In genomic region chr9:119751507-119751906, GRCm38 (mm10) we compare ENCODE assay signal across 9 mouse cellular contexts. TPM values are rescaled to one million over a fixed set of nuclear protein-coding genes. Genes with fewer than 3 reads are reported as not detected.
DNase-seq lines count a peak whose midpoint lies in the region; ATAC-seq and TF ChIP-seq lines count a peak whose summit lies in the region.
"Had no signal": no experiment of that assay in that cellular context is flagged by ENCODE, and none has a peak within 500 bp of the region (broad histone marks: within the 10 kb centered on the region; RNA-seq: fewer than 3 reads in every experiment).

No protein-coding gene starts in this region.

- no peak overlapping the region for H3K27ac ChIP-seq in heart, adult 2 months
- H3K27ac ChIP-seq in heart, embryonic 12.5 days (ENCODE audit: poor library complexity, severe bottlenecking), result no peak overlapping the region

- no peaks in the 10 kb centered on the region for H3K4me1 ChIP-seq in heart, adult 2 months (ENCODE audit: control insufficient read depth, insufficient read depth, low read length)
- peaks cover 5% of the 10 kb centered on the region; the same call in 1 of the 2 replicates for H3K4me1 ChIP-seq in heart, embryonic 12.5 days (replicated peaks)

- no peak for ATAC-seq in heart, embryonic 12.5 days (ENCODE audit: insufficient number of reproducible peaks, low FRiP score)
- ATAC-seq in frontal cortex, adult (ENCODE audit: low TSS enrichment), result peak; percentile 90

- H3K9me3 ChIP-seq in heart, embryonic 12.5 days (replicated peaks), result peaks cover 13% of the 10 kb centered on the region

- H3K4me3 ChIP-seq in heart, adult 2 months, result no peak overlapping the region
- H3K4me3 ChIP-seq in heart, embryonic 12.5 days, result no peak overlapping the region

- intact Hi-C loops in heart, adult 2 months (cut with DNase I), result loop anchor here (2.0 to 5.0 kb wide), 2 partner anchors 89 to 291 kb away; no protein-coding TSS in a partner anchor
- intact Hi-C loops in left cerebral cortex, postnatal 25 days (cut with DNase I), result loop anchor here (1.0 to 2.0 kb wide), 2 partner anchors 104 to 291 kb away; no protein-coding TSS in a partner anchor

- no peaks in the 10 kb centered on the region for H3K79me2 ChIP-seq in heart, adult 2 months (replicated peaks; ENCODE audit: control insufficient read depth, insufficient read depth, low read length)

- no peaks in the 10 kb centered on the region for H3K36me3 ChIP-seq in heart, adult 2 months (ENCODE audit: control insufficient read depth, insufficient read depth, low read length)
- no peaks in the 10 kb centered on the region for H3K36me3 ChIP-seq in heart, embryonic 12.5 days

- H3K4me2 ChIP-seq in heart, embryonic 12.5 days, result no peak overlapping the region

- no peaks in the 10 kb centered on the region for H3K27me3 ChIP-seq in heart, adult 2 months (ENCODE audit: control insufficient read depth, insufficient read depth, low read length)
- H3K27me3 ChIP-seq in heart, embryonic 12.5 days (replicated peaks), result 0 out of 2 replicates have a peak, but pooled peaks cover 6% of the 10 kb centered on the region

- no peak for TF ChIP-seq POLR2A in heart, adult 2 months (IDR thresholded peaks at IDR 0.05; ENCODE audit: insufficient read depth, low read depth, low read length)

- WGBS in heart, adult 2 months, result 11% methylated on average over 5 of the region's 5 CpGs
- 19% methylated on average over 5 of the region's 5 CpGs for WGBS in heart, embryonic 12.5 days

- peak; percentile 69 for TF ChIP-seq CTCF in heart, adult 2 months (IDR thresholded peaks at IDR 0.05)

- DNase-seq in heart, adult 2 months, result no peak
- peak; percentile 6 to 10 for DNase-seq in B cell, adult 2 months
- DNase-seq in ZHBTc4 (ENCODE audit: low read depth, low spot score), result peak; percentile 62
- peak; percentile 42 to 67 for DNase-seq in left cerebral cortex, postnatal 25 days (ENCODE audit: low spot score in 2 of 2)
- peak; percentile 46 for DNase-seq in retina, postnatal 7 days (ENCODE audit: low read depth, low spot score)
- no peak for DNase-seq in gastrocnemius, postnatal 10 days

- no peak overlapping the region for H3K9ac ChIP-seq in heart, adult 2 months (ENCODE audit: low read depth, low read length)
- no peak overlapping the region for H3K9ac ChIP-seq in heart, embryonic 12.5 days

- TF ChIP-seq EP300 in heart, adult 2 months (IDR thresholded peaks at IDR 0.05; ENCODE audit: insufficient read depth, low read depth, low read length), result 0 out of 2 replicates have a peak, but pooled peaks have one; percentile 14

RNA-seq across cellular contexts. Expression of gene Scn10a, which starts 32.4 kb away (rescaled TPM):
- total RNA-seq in heart, adult 2 months (2021), result under 1 TPM; 0.37 to 0.70 TPM
- 0.64 and 1.4 TPM in 2 replicates for polyA plus RNA-seq in heart, adult 2 months (2012; rRNA removed)
- 0.86 and 1.1 TPM in 2 replicates for polyA plus RNA-seq in heart, embryonic 12.5 days (2016; fragmentation: Nextera tagmentation; extraction: Ambion mirVana)
- under 1 TPM; 0.09 to 0.11 TPM for total RNA-seq in left cerebral cortex, postnatal 25 days (2021)
- total RNA-seq in gastrocnemius, postnatal 10 days (2021), result not detected
- total RNA-seq: adrenal gland, postnatal 36 days had no signal

Comparison
In these comparisons a context has a peak if more than half of its experiments do, and no peak if none do; other contexts are left out.
1. DNase-seq: peak in B cell, adult 2 months (2 of 2), ZHBTc4 (single experiment), left cerebral cortex, postnatal 25 days (2 of 2) and retina, postnatal 7 days (single experiment); none in heart, adult 2 months (0 of 2) and gastrocnemius, postnatal 10 days (single experiment).